Mouse (Mus musculus) hindbrain, embryonic 10.5 days (tissue): Measurements from ENCODE around the gene Hist1h2bg. TPM values are rescaled to one million over a fixed set of nuclear protein-coding genes. Genes with fewer than 3 reads are reported as not detected.
A peak's percentile ranks its signal among the peaks of the same experiment; 100 is the strongest.
"Not testable (repeated sequence)": the region's sequence is repeated elsewhere in the genome, so short reads cannot be mapped to it uniquely, and the experiment has no call there.

Experiments
- DNase-seq: peaks from one replicate; pipeline ENCODE4 v3.0.0-alpha.2; 2017; ENCODE audit warnings: low spot score
- H3K27ac ChIP-seq: fragments of 300-500 bp; sonication (generic); 2 replicates; pipeline ENCODE4 v1.5.1; 2016; ENCODE audit warnings: mild to moderate bottlenecking, moderate library complexity
- H3K27me3 ChIP-seq: fragments of 300-500 bp; sonication (generic); 2 replicates; pipeline ENCODE4 v1.6.1; 2016; ENCODE audit warnings: mild to moderate bottlenecking; ENCODE audit not compliant: poor library complexity, insufficient read depth, severe bottlenecking
- H3K36me3 ChIP-seq: fragments of 300-500 bp; sonication (generic); 2 replicates; pipeline ENCODE4 v1.6.1; 2016; ENCODE audit warnings: mild to moderate bottlenecking, moderate library complexity
- H3K4me1 ChIP-seq: fragments of 300-500 bp; sonication (generic); replicated peaks from 2 replicates; pipeline ENCODE4 v1.6.1; 2016; ENCODE audit warnings: mild to moderate bottlenecking
- H3K4me3 ChIP-seq: fragments of 300-500 bp; sonication (generic); 2 replicates; pipeline ENCODE4 v1.5.1; 2016; ENCODE audit warnings: mild to moderate bottlenecking, moderate library complexity
- H3K9me3 ChIP-seq: fragments of 300-500 bp; sonication (generic); 2 replicates; pipeline ENCODE4 v1.6.1; 2016; ENCODE audit warnings: mild to moderate bottlenecking, moderate library complexity
- WGBS: fragments of 180-500 bp; shearing (Covaris S2); methylation state at CpG from one replicate; pipeline ENCODE4 v1.1.7; 2016; 5-methylcytosine and 5-hydroxymethylcytosine counted together
- polyA plus RNA-seq: library from polyadenylated mRNA; unstranded; fragments of >200 nt; fragmentation: Nextera tagmentation; extraction: Ambion mirVana; gene quantifications from 2 replicates; pipeline ENCODE4 v1.2.1, GENCODE M21; 2016

The Hist1h2bg gene
- polyA plus RNA-seq, 1 experiment from 2014 or later, result 7.3 TPM

- not testable (repeated sequence) for H3K9me3 ChIP-seq, H3K27me3 ChIP-seq, H3K36me3 ChIP-seq
- Histone ChIP-seq H3K4me3 (peak within 1 kb of the TSS; percentile 64), H3K27ac (peak within 1 kb of the TSS; percentile 98), H3K4me1 (peaks cover 58% of the 10 kb centered on the region)
- peak; percentile 85 for DNase-seq
- WGBS, result under 1% methylated on average over 29 of the region's 53 CpGs
These were observed 37.4 kb upstream of the Hist1h2bg start, which contains the start of gene Hist1h2af for GRCm38 (mm10) chr13:23533560-23534367. Gene Hist1h2af, plus strand, starts transcription at chr13:23533906.

GRCm38 (mm10) chr13:23534368-23535131, 36.6 kb upstream of the Hist1h2bg start:
- H3K4me3 ChIP-seq, result peak overlapping the region; percentile 64
- peak overlapping the region; percentile 98 for H3K27ac ChIP-seq
- peak; percentile 55 for DNase-seq
- under 1% methylated on average over 15 of the region's 15 CpGs for WGBS
- no peaks in the 10 kb centered on the region for H3K9me3 ChIP-seq
- no peaks in the 10 kb centered on the region for H3K36me3 ChIP-seq
- H3K4me1 ChIP-seq, result peaks cover 51% of the 10 kb centered on the region
- H3K27me3 ChIP-seq, result no peaks in the 10 kb centered on the region

GRCm38 (mm10) chr13:23535137-23536075, 35.8 kb upstream of the Hist1h2bg start, which contains the start of gene Hist1h3g:
Gene Hist1h3g, plus strand, starts transcription at chr13:23535422.
- Histone ChIP-seq H3K4me3 (peak within 1 kb of the TSS; percentile 64), H3K27ac (peak within 1 kb of the TSS; percentile 98), H3K4me1 (peaks cover 47% of the 10 kb centered on the region)
- under 1% methylated on average over 57 of the region's 62 CpGs for WGBS
- DNase-seq, result peak; percentile 92
- not testable (repeated sequence) for H3K27me3 ChIP-seq, H3K36me3 ChIP-seq, H3K9me3 ChIP-seq

GRCm38 (mm10) chr13:23536076-23536822, 34.9 kb upstream of the Hist1h2bg start:
- Histone ChIP-seq H3K36me3 (no peaks in the 10 kb centered on the region), H3K27ac (peak overlapping the region; percentile 98), H3K4me1 (peaks cover 47% of the 10 kb centered on the region), H3K9me3 (no peaks in the 10 kb centered on the region), H3K4me3 (peak overlapping the region; percentile 64), H3K27me3 (no peaks in the 10 kb centered on the region)
- WGBS, result 27% methylated on average over 7 of the region's 7 CpGs
- DNase-seq, result no peak

GRCm38 (mm10) chr13:23537006-23537710, 34.0 kb upstream of the Hist1h2bg start:
- WGBS, result 83% methylated on average over 3 of the region's 3 CpGs
- DNase-seq, result no peak

GRCm38 (mm10) chr13:23538249-23538648, 32.9 kb upstream of the Hist1h2bg start:
- peak overlapping the region; percentile 60 for H3K27ac ChIP-seq

More at GRCm38 (mm10) chr13:23537006-23537710, 34.0 kb upstream of the Hist1h2bg start:
- peak overlapping the region; percentile 64 for H3K4me3 ChIP-seq
- no peaks in the 10 kb centered on the region for H3K36me3 ChIP-seq
- H3K9me3 ChIP-seq, result no peaks in the 10 kb centered on the region
- peak overlapping the region; percentile 98; the same call in 1 of the 2 replicates for H3K27ac ChIP-seq
- peaks cover 47% of the 10 kb centered on the region for H3K4me1 ChIP-seq
- H3K27me3 ChIP-seq, result no peaks in the 10 kb centered on the region

GRCm38 (mm10) chr13:23539821-23540220, 31.4 kb upstream of the Hist1h2bg start:
- DNase-seq, H3K27ac ChIP-seq, H3K27me3 ChIP-seq, H3K9me3 ChIP-seq, H3K36me3 ChIP-seq, H3K4me3 ChIP-seq: not testable (repeated sequence)
- 76% methylated on average over 1 of the region's 1 CpGs for WGBS
- peaks cover 34% of the 10 kb centered on the region for H3K4me1 ChIP-seq

More at GRCm38 (mm10) chr13:23538249-23538648, 32.9 kb upstream of the Hist1h2bg start:
- H3K36me3 ChIP-seq, result no peaks in the 10 kb centered on the region
- H3K4me1 ChIP-seq, result peaks cover 42% of the 10 kb centered on the region
- no peak overlapping the region; the same call in 1 of the 2 replicates for H3K4me3 ChIP-seq
- H3K9me3 ChIP-seq, result no peaks in the 10 kb centered on the region
- DNase-seq, result no peak
- 83% methylated on average over 5 of the region's 5 CpGs for WGBS
- no peaks in the 10 kb centered on the region for H3K27me3 ChIP-seq

GRCm38 (mm10) chr13:23541497-23541896, 29.7 kb upstream of the Hist1h2bg start:
- no peak overlapping the region for H3K27ac ChIP-seq
- no peak for DNase-seq
- H3K36me3 ChIP-seq, result no peaks in the 10 kb centered on the region
- peaks cover 31% of the 10 kb centered on the region for H3K4me1 ChIP-seq
- no peak overlapping the region for H3K4me3 ChIP-seq
- WGBS, result 84% methylated on average over 3 of the region's 3 CpGs
- H3K9me3 ChIP-seq, result no peaks in the 10 kb centered on the region
- H3K27me3 ChIP-seq, result no peaks in the 10 kb centered on the region

GRCm38 (mm10) chr13:23542225-23542980, 28.8 kb upstream of the Hist1h2bg start:
- WGBS, result 9% methylated on average over 3 of the region's 3 CpGs
- not testable (repeated sequence) for H3K27me3 ChIP-seq, H3K9me3 ChIP-seq, DNase-seq, H3K36me3 ChIP-seq
- peak overlapping the region; percentile 95 for H3K27ac ChIP-seq
- H3K4me3 ChIP-seq, result peak overlapping the region; percentile 57
- H3K4me1 ChIP-seq, result peaks cover 23% of the 10 kb centered on the region

- under 1% methylated on average over 42 of the region's 42 CpGs for WGBS
- not testable (repeated sequence) for H3K36me3 ChIP-seq, H3K9me3 ChIP-seq, H3K27me3 ChIP-seq
- peak; percentile 79 for DNase-seq
- peak within 1 kb of the TSS; percentile 95 for H3K27ac ChIP-seq
- peak within 1 kb of the TSS; percentile 57 for H3K4me3 ChIP-seq
- H3K4me1 ChIP-seq, result peaks cover 19% of the 10 kb centered on the region
These were observed 28.1 kb upstream of the Hist1h2bg start, which contains the start of gene Hist1h2bh for GRCm38 (mm10) chr13:23542999-23543607. Gene Hist1h2bh, minus strand, starts transcription at chr13:23543392.
